Mouse (Mus musculus): ENCODE results near the gene Sema6b.

DNA sequence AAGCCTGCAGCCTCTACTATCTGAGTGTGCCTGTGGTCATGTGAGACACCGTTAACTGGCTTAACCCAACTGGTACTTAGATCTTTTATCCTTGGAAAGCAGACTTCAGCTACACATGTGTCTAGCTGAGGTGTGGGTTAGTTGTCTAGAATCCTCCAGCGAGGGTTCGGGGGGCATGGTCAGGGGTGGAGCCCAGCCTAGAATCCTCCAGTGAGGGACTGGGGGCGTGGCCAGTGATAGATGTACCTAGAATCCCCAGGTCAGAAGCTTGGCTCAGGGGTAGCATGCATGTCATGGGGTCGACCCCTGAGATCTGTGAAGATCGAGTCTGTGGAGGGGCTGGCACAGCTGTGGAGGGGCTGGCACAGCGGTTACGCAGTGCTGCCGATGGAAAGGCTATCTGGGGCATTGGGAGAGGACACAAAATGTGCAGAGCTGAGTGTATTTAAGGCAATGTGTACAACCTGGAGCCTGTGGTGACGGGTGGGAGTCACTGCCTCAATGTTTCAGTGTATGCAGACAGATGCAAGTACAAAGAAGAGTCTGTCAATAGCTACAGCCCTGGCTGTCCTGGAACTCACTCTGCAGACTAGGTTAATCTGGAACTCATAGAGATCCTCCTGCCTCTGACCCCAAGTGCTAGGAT lies 33.4 kb upstream of the Sema6b start:
- no peak for TF ChIP-seq CTCF (IDR thresholded peaks at IDR 0.05; ENCODE audit: borderline replicate concordance, insufficient read depth, low read depth, low read length)
- TF ChIP-seq POLR2A (IDR thresholded peaks at IDR 0.05; ENCODE audit: borderline replicate concordance, insufficient read depth, low read length): no peak

All from cerebellum, adult 2 months (tissue).